Mouse (Mus musculus): ENCODE results near the gene Slc22a16.
"Not testable (repeated sequence)": the region's sequence is repeated elsewhere in the genome, so short reads cannot be mapped to it uniquely, and the experiment has no call there.

Gene Slc22a16

DNA sequence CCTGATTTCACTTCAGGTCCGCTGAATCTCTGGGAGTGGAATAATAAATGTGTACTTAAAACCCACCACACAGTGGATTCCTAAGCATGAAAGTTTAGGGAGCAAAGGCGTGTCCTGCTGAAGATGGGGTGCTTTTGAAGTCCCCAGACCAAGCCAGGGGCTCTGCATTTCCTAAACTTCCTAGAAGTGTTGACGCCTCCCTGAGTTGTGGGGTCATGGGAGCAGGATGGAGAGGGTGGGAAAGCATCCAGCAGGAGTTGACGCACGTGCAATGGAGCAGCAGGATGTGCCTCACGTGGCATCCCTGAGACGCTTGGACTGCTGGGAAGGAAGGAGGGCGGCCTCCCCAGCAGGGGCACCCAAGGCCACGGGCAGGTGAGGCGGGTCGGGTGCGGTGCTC lies at the start of gene Slc22a16:
Gene Slc22a16, plus strand, starts transcription at position 301 of the 400 bp plus-strand sequence.
- no peak for DNase-seq (ENCODE audit: low spot score in 2 of 2)

DNA sequence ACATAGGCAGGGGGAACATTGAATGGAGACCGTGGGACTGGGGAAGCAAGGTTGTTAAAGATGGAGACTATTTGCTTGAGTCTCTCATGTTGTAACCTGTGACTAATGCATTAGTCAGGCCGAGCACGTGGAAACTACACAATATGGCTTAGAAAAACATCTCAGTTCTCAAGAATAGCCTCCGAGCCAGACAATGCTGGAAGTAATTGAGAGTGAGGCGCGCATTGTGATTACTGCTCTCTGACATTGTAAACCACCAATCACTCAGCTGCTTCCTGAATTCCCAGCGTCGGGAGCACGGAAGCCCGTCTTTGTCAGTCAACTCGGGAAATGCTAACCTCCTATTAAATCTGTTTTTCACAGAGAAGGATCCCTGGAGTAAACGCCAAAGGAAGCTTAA lies 48.6 kb upstream of the Slc22a16 start:
- DNase-seq (ENCODE audit: low spot score in 2 of 2) = peak in 1 of 2 experiments; percentile 57

DNA sequence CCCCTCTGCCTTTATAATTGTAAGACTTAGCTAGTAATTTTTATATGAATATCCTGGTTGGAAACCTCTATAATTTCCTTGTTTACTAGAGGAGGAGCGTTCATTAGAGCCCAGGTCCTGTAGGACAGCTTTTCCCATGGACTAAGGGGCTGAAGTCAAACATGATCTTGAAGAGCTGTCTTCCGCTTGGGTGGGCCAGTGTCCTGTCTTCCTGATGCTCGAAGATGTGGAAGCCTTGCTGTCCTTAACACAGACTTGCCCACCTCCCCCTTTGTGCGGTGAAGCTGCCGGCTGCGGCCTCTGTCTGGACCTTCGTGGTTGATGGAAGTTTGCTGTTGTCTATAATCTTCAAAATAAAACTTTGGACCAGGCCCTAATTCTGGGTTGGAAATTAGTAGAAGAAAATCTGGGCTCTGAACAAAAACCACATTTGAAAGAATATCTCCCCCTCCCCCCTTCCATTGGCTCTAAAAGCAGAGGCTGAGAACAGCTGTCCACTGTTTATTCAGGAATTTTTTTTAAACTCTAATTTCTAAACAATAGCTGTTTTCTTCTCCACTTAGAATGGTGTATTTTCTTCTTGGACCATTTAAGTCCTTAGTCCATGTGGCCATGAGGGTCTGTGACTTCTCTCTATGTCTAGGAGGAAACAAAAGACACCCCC lies 46.7 kb upstream of the Slc22a16 start:
- DNase-seq (ENCODE audit: low spot score in 2 of 2) = no peak

DNA sequence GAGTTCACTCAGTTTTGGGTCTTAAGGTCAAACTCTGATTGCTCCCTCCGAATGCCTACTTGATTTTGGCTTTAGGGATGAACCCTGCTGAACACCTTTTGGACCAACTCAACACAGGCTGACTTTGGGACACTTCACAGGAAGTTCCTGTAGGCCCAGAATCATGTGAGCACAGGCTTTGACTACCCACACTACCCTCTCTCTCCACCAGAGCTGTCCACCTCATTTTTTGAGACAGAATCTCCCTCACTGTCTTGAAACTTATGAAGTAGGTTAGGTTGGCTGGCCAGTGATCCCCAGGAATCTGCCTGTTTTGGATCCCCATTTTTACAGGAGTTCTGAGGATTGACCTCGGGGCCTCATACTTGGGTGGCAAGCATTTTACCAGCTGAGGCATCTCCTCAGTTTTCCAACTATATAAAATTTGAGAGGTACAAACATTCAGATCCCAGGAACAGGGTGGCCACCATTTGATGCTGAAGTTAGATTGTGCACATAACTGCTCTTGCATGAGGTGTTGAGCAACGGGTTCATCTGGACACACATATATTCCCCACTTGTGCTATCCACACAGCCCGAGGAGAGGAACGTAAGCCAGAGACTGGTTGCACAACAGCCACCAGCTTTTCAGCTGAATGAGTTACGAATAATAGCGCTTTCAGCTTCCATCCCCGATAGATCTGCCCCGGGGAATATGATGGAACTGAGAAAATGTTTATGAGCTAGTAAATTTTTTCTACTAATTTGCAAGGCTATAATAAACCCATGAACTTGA lies 45.9 kb upstream of the Slc22a16 start:
- DNase-seq (ENCODE audit: low spot score in 2 of 2) = no peak

DNA sequence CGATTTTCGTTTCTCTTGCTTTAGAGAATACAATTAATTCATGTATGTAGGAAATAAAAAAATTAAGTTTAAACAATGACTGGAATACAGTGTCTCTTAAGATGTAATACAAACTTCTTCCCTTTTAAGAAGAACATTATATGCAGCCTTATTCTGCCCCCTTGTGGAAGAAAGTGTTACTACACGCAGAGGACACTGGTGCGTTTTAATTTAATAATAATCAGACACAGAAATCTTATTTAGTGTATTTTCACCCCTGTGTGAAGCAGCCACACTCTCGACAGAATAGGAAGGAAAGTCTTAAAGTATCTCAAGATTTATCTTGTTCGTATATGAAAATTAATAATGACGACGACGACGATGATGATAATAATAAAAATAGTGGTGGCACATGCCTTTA lies 45.1 kb upstream of the Slc22a16 start:
- DNase-seq (ENCODE audit: low spot score in 2 of 2) = peak; percentile 45 to 78

DNA sequence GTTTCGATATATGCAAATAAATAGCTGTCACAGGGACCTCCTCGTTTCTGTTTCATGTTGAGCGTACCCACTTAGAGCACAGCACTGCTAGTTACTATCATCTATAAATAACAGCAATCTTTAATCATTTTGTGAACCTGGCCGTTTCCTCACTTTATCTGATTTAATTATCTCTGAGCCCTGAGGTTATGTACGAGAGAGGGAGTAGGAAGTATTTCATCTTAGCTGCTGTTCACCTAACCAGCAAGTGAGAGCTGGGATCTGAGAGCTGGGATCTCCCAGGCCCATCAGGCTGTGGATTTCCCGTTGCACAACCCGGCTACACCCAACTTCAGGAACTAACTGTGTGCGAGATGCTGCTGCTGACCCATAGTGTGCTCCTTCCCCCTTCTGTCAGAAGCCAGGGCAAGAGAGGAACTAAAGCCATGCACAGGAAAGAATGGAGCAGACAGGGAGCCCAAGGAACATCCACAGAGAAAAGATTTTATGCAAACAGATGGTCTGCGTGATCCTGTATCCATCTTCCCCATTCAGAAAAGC lies 44.5 kb upstream of the Slc22a16 start:
- no peak for DNase-seq (ENCODE audit: low spot score in 2 of 2)

DNA sequence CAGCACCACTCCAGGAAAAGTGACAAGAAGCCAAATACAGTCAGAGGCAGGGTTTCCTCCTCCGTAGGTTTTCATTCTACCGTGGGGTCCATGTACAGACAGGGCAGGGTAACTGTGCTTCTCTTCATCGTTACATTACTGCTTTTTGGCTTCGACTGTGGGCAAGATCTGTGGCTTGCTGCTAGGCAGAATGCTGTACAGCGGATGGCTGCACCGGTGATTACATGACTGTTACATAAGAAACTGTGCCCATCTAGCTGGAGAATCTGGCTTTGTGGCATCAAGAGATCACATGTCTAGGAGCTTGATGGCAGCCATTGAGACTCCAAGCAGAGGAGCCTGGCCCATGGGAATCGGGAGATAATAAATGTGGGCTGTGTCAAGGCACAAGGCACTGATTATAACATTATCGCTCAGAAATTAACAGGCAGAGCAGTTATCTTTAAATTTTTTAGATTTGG lies 43.8 kb upstream of the Slc22a16 start:
- peak in 1 of 2 experiments; percentile 22 for DNase-seq (ENCODE audit: low spot score in 2 of 2)

DNA sequence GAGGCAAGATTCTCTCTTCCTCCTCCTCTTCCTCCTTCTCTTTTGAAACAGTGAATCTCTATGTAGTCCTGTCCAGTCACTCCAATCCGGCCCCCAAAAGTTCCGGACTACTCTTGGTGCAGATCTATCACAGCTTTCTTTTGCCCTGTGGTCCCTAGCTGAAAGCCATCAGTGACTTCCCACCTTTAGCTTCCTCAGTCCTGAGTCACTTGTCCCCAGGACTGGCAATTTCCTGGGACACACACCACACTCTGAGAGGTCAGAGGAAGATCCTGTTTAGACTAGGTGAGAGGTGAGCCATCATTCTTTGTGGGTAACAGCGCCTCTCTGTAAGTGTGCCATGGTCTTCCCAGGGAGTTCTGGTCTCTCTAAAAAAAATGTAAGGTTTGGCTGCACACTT lies 43.1 kb upstream of the Slc22a16 start:
- no peak for DNase-seq (ENCODE audit: low spot score in 2 of 2)

DNA sequence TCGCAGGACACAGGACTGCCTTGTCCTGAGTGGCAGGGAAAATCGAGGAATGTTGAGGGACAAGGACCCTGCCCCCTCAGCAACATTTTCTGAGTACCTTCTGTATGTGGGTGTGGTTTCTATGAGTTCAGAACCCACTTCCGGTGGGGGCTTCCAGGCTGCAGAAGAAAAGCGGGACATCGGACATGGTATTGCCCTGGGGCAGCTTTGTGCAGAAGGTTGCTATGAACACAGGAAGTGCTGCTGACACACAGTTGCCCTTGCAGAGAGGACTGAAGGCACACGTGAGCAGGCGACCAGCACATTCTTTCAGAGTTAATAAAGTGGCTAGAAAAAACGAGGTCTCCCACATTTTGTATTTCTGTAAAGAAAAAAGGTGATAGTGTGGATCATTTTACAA lies 42.6 kb upstream of the Slc22a16 start:
- DNase-seq (ENCODE audit: low spot score in 2 of 2) = no peak

DNA sequence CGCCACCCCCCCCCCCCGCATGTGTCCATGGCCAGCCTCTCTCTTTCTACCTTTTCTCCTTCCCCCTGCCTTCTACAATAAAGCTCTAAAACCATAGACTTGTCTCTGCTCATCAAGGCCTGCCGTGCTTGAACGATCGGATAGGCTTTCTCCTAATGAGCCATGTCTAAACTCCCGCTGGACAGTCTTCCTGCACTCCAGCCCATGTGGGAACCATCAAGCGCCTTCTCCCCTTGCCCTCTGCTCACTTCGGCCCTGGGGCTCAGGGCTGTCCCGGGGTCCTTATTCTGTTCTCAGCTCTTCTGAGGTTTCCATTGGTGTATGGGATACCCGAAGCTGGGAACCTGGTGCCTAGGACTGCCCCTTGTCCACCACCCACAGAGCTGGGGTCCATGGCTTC lies 41.5 kb upstream of the Slc22a16 start:
- DNase-seq (ENCODE audit: low spot score in 2 of 2) = no peak

DNA sequence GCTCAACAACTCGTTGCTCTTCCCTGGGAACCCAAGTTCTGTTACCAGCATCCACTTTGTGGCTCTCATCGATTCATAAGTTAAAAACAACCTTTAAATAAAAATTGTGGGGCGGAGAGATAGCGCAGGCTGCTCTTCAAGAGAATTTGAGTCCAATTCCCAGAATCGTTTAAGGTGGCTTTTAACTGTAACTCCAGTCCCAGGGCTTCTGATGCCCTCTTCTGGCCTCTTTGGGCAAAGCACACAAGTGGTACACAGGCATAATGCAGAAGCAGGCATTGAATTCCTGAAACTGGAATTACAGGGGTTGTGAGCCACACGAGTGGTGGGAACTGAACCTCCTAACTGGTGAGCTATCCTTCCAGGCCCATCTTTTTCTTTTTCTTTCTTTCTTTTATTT lies 40.5 kb upstream of the Slc22a16 start:
- peak; percentile 52 to 54 for DNase-seq (ENCODE audit: low spot score in 2 of 2)

DNA sequence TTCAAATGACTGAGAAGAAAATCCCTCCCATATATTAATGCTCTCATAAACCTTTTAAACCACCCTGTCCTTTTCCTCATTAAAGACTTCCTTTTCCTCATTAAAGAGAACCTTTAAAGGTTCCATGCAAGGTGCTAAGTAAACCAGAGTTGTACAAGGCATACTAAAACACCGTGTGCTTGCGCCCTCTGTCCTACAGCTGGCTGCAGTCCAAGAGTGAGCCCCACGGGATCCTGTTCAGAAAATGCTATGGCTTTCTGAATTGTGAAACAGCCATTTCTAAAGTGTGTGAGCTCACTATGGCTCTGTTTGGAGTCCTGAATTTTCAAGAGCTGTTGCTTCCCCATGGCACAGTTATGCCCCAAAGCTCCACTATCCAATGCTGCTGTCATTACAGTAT lies 39.5 kb upstream of the Slc22a16 start:
- no peak for DNase-seq (ENCODE audit: low spot score in 2 of 2)

DNA sequence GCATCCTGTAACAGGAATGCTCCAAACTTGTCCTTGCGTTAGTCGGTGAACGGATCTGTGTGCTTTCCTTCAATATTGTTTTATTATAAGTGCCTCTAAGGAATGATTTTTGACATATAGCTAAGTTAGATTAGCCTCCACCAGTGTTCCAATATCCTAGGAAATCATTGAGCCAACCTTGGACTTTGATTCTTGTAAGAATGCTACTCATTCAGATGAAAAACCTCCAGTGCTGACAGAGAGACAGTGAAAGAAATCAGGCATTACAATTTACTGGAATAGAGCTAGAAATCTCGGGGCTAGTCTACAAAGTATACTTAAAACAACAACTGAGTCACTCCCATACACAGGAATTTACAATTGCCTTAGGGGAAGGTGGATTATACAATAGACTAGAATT lies 37.5 kb upstream of the Slc22a16 start:
- DNase-seq (ENCODE audit: low spot score in 2 of 2) = not testable (repeated sequence)

DNA sequence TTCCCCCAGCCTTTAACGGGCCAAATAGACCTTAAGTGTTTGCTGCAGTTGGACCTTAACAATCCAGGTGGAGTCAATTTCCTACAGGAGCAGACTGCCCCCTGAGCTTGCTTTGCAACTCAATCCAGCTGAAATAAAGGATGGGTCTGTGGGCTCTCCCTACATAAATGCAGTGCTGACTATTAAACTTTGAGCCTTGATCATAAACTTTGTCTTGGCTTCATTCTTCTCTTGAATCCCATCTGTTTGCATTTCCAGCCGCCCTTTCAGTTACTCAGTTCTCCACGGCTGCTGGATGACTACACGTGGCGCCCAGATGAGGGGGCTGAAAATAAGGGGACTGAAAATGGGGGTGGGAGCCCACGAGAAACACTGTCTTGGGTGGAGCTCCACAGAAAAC lies 28.8 kb upstream of the Slc22a16 start:
- no peak for DNase-seq (ENCODE audit: low spot score in 2 of 2)

DNA sequence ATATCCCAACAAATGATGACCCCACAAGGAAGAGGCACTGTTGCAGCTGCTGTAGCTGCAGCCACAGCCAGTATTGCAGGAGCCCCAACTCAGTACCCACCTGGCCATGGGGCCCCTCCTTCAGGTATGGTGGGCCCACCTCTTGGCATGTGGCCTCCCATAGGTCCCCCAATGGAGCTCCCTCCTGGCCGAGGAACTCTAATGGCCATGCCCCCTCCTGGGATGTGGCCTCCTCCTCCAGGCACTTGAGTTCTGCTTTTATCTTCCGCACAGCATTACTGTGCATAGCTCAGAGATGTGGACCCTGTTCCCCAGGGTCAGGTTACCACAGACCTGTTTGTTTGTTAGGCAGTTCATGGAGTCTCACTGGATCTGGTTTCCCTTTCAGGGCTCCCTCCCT lies 20.8 kb upstream of the Slc22a16 start:
- DNase-seq (ENCODE audit: low spot score in 2 of 2) = no peak

DNA sequence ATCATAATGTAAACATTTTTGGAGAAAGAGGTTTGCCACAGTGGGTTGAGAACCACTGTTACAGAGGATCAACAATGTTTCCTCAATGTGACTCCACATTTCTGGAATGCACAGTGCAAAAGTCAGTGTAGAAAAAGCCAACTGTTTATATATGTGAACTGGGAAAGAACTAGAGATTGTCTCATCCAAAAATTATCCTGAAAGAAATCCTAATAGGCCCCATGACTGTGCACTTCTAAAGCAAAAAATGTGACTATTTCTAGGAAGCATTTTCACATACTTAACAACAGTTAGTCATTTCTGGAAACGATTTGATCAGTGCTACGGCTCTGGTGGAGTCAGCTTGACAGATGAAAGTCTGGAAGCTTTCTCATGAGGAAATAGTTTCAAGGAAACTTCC lies 18.3 kb upstream of the Slc22a16 start:
- no peak for DNase-seq (ENCODE audit: low spot score in 2 of 2)

DNA sequence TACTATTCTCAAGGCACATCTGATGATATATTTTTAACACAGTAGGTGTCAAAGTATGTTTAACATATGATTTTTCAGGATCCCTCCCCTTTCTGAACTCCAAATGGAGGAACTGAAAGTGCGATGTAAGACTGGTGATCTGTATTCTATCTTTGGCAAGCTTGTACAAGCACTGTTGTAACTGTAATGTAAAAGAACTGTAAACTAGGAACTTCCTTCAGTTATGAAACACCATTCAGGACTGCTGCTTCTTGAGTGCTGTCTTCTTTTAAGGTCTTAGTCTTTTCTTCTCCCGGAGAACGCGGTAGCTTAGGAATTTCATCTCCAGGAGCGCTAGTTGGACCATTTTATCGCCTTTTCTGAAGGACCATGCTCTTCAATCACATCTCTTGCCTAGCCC lies 4.4 kb upstream of the Slc22a16 start:
- not testable (repeated sequence) for DNase-seq (ENCODE audit: low spot score in 2 of 2)

DNA sequence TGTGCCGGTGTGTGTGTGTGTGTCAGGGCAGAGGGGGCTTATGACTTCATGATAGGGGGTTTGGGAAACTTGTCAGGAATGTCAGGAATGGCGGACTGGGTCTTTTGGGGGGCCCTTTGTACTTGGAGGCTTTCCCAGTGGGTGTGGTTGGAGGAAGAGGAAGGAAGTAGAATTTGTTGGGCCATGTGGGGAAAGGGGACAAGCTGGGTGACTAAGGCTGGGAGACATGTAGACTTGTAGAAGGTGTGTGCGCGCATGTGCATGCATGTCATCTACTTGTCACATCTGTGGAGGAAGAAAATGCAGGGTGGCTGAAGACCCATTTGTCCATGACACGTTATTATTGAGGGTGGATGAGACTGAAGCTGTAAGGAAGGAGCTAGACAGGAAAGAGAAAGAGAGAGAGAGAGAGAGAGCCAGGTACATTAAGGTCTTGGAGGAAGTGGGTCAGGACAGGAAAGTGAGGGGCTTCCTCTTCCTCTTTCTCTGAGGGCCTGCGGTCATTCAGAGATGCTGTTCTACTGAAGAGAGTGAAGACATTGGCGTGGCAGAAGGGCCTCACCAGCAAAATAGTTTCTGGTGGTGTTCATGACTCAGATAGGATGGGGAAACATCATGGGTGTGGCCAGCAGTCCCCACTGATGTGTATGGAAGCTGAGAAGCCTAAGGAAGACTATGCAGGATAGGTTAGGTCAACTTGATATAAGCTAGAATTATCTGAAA lies 5.9 kb downstream of the Slc22a16 start:
- no peak for DNase-seq (ENCODE audit: low spot score in 2 of 2)

DNA sequence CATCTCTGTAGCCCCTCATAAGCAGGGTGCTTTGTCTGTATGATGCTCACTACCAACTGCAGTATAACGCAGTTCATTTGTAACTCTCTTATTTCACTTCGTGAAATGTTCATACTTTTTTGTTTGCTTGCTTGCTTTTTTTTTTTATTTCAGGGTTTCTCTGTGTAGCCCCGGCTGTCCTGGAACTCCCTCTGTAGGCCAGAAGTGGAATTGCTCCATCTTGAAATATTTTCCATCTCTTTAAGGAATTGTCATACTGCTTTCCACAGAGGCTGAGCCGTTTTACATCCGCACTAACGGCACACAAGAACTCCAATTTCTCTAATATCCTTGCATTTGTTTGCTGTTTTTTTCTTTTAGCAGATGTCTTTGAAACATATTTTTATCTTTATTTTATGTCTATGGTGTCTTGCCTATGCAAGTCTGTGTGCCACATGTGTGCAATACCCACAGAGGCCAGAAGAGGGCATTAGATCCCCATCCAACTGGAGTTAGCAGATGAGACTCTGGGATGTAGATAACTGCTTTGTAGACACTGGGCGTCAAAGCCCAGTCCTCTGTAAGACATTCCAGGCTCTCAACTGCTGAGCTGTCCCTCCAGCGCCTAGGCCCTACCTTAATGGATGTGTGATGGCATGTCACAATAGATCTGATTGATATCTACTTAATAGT lies 13.6 kb downstream of the Slc22a16 start:
- DNase-seq (ENCODE audit: low spot score in 2 of 2) = no peak

DNA sequence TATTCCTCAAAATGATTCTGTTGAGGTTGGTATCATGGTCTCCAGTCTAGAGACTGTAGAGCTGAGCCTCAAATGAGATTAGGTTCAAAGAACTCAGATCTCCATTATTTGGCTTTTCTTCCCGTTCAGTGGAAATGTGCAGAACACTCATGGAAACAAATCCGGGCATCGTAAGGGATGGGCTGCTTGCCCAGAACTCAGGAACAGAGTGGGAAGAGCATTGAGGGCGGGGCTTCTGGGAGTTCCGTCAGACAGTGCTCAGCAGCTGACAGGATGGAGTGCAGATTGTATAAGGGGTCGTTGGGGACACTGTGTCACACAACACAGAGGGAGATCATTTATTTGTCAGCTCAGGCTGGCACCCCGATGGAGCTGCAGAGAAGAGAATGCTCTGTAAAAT lies 22.1 kb downstream of the Slc22a16 start:
- DNase-seq (ENCODE audit: low spot score in 2 of 2) = peak; percentile 30 to 57

DNA sequence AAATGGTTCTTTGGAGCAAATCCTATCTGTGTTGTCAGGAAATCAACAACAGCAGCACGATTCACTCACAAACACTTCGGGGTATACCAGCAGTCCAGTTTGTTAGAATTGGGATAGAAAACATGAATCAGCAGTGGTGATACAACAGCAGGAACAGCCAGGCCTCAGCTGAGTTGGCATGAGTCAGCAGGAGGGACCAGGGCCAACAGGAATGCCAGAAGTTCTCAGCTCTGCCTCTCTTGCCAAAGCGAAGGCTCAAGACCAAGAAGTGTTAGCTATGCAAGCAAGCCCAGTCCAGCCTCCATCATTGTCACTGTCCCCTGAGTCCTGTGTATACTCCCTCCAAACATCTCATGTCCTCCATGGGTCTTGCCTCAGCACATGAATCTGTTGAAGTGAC lies 27.0 kb downstream of the Slc22a16 start:
- DNase-seq (ENCODE audit: low spot score in 2 of 2) = peak; percentile 30 to 48
